In the genomic region with DNA sequence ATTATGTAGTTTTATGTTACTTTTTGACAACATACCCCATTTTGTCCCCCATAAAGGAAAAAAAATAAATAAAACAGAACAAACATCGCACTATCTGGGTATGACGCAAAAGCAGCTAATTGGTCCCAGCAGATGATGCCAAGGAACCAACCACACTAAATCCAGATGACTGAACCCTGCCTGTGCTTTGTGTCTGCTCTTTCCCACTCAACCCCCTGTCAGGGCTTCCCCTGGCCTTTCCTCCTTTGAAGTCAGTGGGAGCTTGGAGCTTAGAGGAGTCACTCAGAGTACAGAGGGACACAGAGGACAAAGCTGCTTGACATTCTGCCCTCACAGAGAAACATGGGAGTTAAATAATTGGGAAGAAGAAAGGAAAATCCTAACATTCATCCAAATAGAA, we compare ENCODE assay signal across 21 mouse cellular contexts.
DNase-seq lines count a peak whose midpoint lies in the region; ATAC-seq and TF ChIP-seq lines count a peak whose summit lies in the region.
"Had no signal": no experiment of that assay in that cellular context is flagged by ENCODE, and none has a peak within 500 bp of the region (broad histone marks: within the 10 kb centered on the region; RNA-seq: fewer than 3 reads in every experiment).

No protein-coding gene starts in this region.

- H3K9me3 ChIP-seq in forebrain, embryonic 13.5 days (replicated peaks): no peaks in the 10 kb centered on the region
- H3K9me3 ChIP-seq in forebrain, postnatal 0 days (ENCODE audit: low read length): no peaks in the 10 kb centered on the region
- no peaks in the 10 kb centered on the region for H3K9me3 ChIP-seq in midbrain, embryonic 10.5 days (replicated peaks)
- H3K9me3 ChIP-seq in midbrain, embryonic 15.5 days: no peaks in the 10 kb centered on the region
- no peaks in the 10 kb centered on the region for H3K9me3 ChIP-seq in embryonic facial prominence, embryonic 10.5 days
- no peaks in the 10 kb centered on the region for H3K9me3 ChIP-seq in neural tube, embryonic 11.5 days (ENCODE audit: control insufficient read depth, low read length)
- H3K9me3 ChIP-seq: embryonic facial prominence, embryonic 15.5 days; heart, embryonic 13.5 days; limb, embryonic 15.5 days; neural tube, embryonic 13.5 days had no signal

- no peak for TF ChIP-seq CTCF in forebrain, postnatal 0 days (IDR thresholded peaks at IDR 0.05; ENCODE audit: low read depth)

- 55% methylated on average over 2 of the region's 2 CpGs for whole genome bisulfite sequencing in forebrain, embryonic 13.5 days
- WGBS in forebrain, postnatal 0 days: 64% methylated on average over 2 of the region's 2 CpGs
- WGBS in midbrain, embryonic 10.5 days: 40% methylated on average over 2 of the region's 2 CpGs
- WGBS in midbrain, embryonic 15.5 days: 53% methylated on average over 2 of the region's 2 CpGs
- WGBS in embryonic facial prominence, embryonic 10.5 days: 47% methylated on average over 2 of the region's 2 CpGs
- 68% methylated on average over 2 of the region's 2 CpGs for WGBS in neural tube, embryonic 11.5 days

- H3K4me2 ChIP-seq in forebrain, embryonic 13.5 days: no peak overlapping the region
- no peak overlapping the region for H3K4me2 ChIP-seq in forebrain, postnatal 0 days (ENCODE audit: low read depth)
- H3K4me2 ChIP-seq in midbrain, embryonic 15.5 days: no peak overlapping the region
- H3K4me2 ChIP-seq in neural tube, embryonic 11.5 days (ENCODE audit: low read depth): no peak overlapping the region
- H3K4me2 ChIP-seq: embryonic facial prominence, embryonic 15.5 days; heart, embryonic 13.5 days; limb, embryonic 15.5 days; neural tube, embryonic 13.5 days had no signal

- H3K9ac ChIP-seq in forebrain, embryonic 13.5 days: no peak overlapping the region
- H3K9ac ChIP-seq in forebrain, postnatal 0 days: no peak overlapping the region
- H3K9ac ChIP-seq in midbrain, embryonic 15.5 days: no peak overlapping the region
- H3K9ac ChIP-seq in neural tube, embryonic 11.5 days (ENCODE audit: low read length): no peak overlapping the region
- H3K9ac ChIP-seq: embryonic facial prominence, embryonic 15.5 days; heart, embryonic 13.5 days; limb, embryonic 15.5 days; neural tube, embryonic 13.5 days had no signal

- H3K27me3 ChIP-seq in forebrain, embryonic 13.5 days: no peaks in the 10 kb centered on the region
- no peaks in the 10 kb centered on the region for H3K27me3 ChIP-seq in forebrain, postnatal 0 days (ENCODE audit: insufficient read depth, low read length)
- no peaks in the 10 kb centered on the region for H3K27me3 ChIP-seq in midbrain, embryonic 10.5 days (ENCODE audit: low read depth, poor library complexity, severe bottlenecking)
- H3K27me3 ChIP-seq in midbrain, embryonic 15.5 days (replicated peaks): no peaks in the 10 kb centered on the region
- no peaks in the 10 kb centered on the region for H3K27me3 ChIP-seq in embryonic facial prominence, embryonic 10.5 days (replicated peaks; ENCODE audit: low read depth, poor library complexity, severe bottlenecking)
- H3K27me3 ChIP-seq in neural tube, embryonic 11.5 days (ENCODE audit: control insufficient read depth, insufficient read depth, low read length): no peaks in the 10 kb centered on the region
- H3K27me3 ChIP-seq: CH12.LX; embryonic facial prominence, embryonic 15.5 days; heart, embryonic 13.5 days; limb, embryonic 15.5 days; neural tube, embryonic 13.5 days had no signal

- peak; percentile 62; the same call in 1 of the 2 replicates for ATAC-seq in forebrain, embryonic 13.5 days
- no peak; the same call in 1 of the 2 replicates for ATAC-seq in forebrain, postnatal 0 days
- no peak; the same call in 1 of the 2 replicates for ATAC-seq in midbrain, embryonic 15.5 days (replicated peaks)
- ATAC-seq in neural tube, embryonic 11.5 days (ENCODE audit: insufficient read depth, low FRiP score, low TSS enrichment): no peak

- no peak overlapping the region for H3K27ac ChIP-seq in forebrain, embryonic 13.5 days
- H3K27ac ChIP-seq in forebrain, postnatal 0 days (ENCODE audit: low read depth, low read length): no peak overlapping the region
- H3K27ac ChIP-seq in midbrain, embryonic 10.5 days (replicated peaks): no peak overlapping the region
- no peak overlapping the region for H3K27ac ChIP-seq in midbrain, embryonic 15.5 days
- H3K27ac ChIP-seq in embryonic facial prominence, embryonic 10.5 days (replicated peaks): no peak overlapping the region
- H3K27ac ChIP-seq in neural tube, embryonic 11.5 days (ENCODE audit: low read depth, low read length): no peak overlapping the region
- H3K27ac ChIP-seq: embryonic facial prominence, embryonic 15.5 days; gastrocnemius, adult 2 months; heart, embryonic 13.5 days; limb, embryonic 15.5 days; neural tube, embryonic 13.5 days; stomach, postnatal 0 days had no signal

- H3K4me1 ChIP-seq in forebrain, embryonic 13.5 days: no peaks in the 10 kb centered on the region
- no peaks in the 10 kb centered on the region for H3K4me1 ChIP-seq in forebrain, postnatal 0 days (ENCODE audit: insufficient read depth)
- H3K4me1 ChIP-seq in midbrain, embryonic 10.5 days: peaks cover 9% of the 10 kb centered on the region
- H3K4me1 ChIP-seq in midbrain, embryonic 15.5 days: no peaks in the 10 kb centered on the region
- peaks cover 2% of the 10 kb centered on the region; the same call in 1 of the 2 replicates for H3K4me1 ChIP-seq in embryonic facial prominence, embryonic 10.5 days
- H3K4me1 ChIP-seq in neural tube, embryonic 11.5 days (ENCODE audit: control insufficient read depth, insufficient read depth, low read length): no peaks in the 10 kb centered on the region
- H3K4me1 ChIP-seq: embryonic facial prominence, embryonic 15.5 days; limb, embryonic 15.5 days; neural tube, embryonic 13.5 days had no signal

- no peak overlapping the region for H3K4me3 ChIP-seq in forebrain, embryonic 13.5 days
- no peak overlapping the region for H3K4me3 ChIP-seq in forebrain, postnatal 0 days (ENCODE audit: low read depth, low read length)
- H3K4me3 ChIP-seq in midbrain, embryonic 10.5 days: no peak overlapping the region
- H3K4me3 ChIP-seq in midbrain, embryonic 15.5 days: no peak overlapping the region
- no peak overlapping the region for H3K4me3 ChIP-seq in embryonic facial prominence, embryonic 10.5 days
- no peak overlapping the region for H3K4me3 ChIP-seq in neural tube, embryonic 11.5 days (ENCODE audit: low read depth, low read length)
- H3K4me3 ChIP-seq: embryonic facial prominence, embryonic 15.5 days; gastrocnemius, adult 2 months; heart, embryonic 13.5 days; limb, embryonic 15.5 days; neural tube, embryonic 13.5 days had no signal

- no peak for DNase-seq in forebrain, postnatal 0 days
- peak; percentile 38 for DNase-seq in midbrain, embryonic 10.5 days (ENCODE audit: low spot score)
- DNase-seq in embryonic facial prominence, embryonic 10.5 days (ENCODE audit: low spot score): peak; percentile 17
- DNase-seq in neural tube, embryonic 11.5 days (ENCODE audit: low spot score): peak; percentile 36
- DNase-seq in cerebellum, postnatal 36 days: no peak
- DNase-seq: adrenal gland, adult 8-10 months; cerebellum, adult 11-12 months; cerebellum, postnatal 25 days; gastrocnemius, adult 2 months; heart, postnatal 36 days; kidney, adult 9 months; layer of hippocampus, adult 9-11 months; right cerebral cortex, postnatal 14 days had no signal

- H3K36me3 ChIP-seq in forebrain, embryonic 13.5 days (ENCODE audit: poor library complexity, severe bottlenecking): no peaks in the 10 kb centered on the region
- H3K36me3 ChIP-seq in forebrain, postnatal 0 days (ENCODE audit: insufficient read depth): no peaks in the 10 kb centered on the region
- no peaks in the 10 kb centered on the region for H3K36me3 ChIP-seq in midbrain, embryonic 10.5 days
- H3K36me3 ChIP-seq in midbrain, embryonic 15.5 days (replicated peaks): no peaks in the 10 kb centered on the region
- H3K36me3 ChIP-seq in embryonic facial prominence, embryonic 10.5 days (replicated peaks): no peaks in the 10 kb centered on the region
- H3K36me3 ChIP-seq in neural tube, embryonic 11.5 days (ENCODE audit: control insufficient read depth, insufficient read depth, low read length): no peaks in the 10 kb centered on the region
- H3K36me3 ChIP-seq: embryonic facial prominence, embryonic 15.5 days; heart, embryonic 13.5 days; limb, embryonic 15.5 days; neural tube, embryonic 13.5 days had no signal

Comparison
In these comparisons a context has a peak if more than half of its experiments do, and no peak if none do; other contexts are left out.
1. DNase-seq: peak in midbrain, embryonic 10.5 days (single experiment), embryonic facial prominence, embryonic 10.5 days (single experiment) and neural tube, embryonic 11.5 days (single experiment); none in forebrain, postnatal 0 days (single experiment) and cerebellum, postnatal 36 days (0 of 2).